Mouse (Mus musculus) erythroblast, embryonic 14.5 days (primary cell): Measurements from ENCODE around the gene Nol10.

Experiments
- GATA1 ChIP-seq: IDR thresholded peaks from 2 replicates; pipeline ENCODE4 v1.6.1; 2012; ENCODE audit warnings: low read length, inconsistent platforms, mixed read lengths
- TAL1 ChIP-seq: IDR thresholded peaks from 3 replicates; pipeline ENCODE4 v1.6.1; 2012; ENCODE audit warnings: low read length, inconsistent platforms, mixed read lengths

DNA sequence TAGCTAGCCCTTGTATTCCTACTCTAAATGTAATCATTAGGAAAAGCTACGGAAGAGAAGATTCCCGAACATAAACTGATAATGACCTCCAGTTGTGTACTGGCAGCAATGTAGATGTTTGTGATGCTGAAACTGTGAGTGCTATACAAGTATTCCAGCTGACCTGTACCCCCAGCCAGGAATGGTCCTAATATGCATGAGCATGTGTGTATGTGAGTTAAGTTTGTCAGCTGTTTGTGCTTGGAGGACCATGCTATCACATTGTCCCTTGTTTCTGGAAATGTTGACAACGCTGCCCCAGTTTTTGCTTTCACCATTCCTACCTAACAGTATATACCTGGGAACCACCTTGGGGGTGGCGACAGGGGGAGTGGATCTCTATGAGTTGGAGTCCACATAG is 55.7 kb downstream of the Nol10 start:
- TF ChIP-seq TAL1 (no peak), GATA1 (no peak)
